Mouse (Mus musculus) E14TG2a.4 (cell line): ENCODE results near the gene Vps8.

Experiments used
- H3K27me3 ChIP-seq: 2 replicates; pipeline ENCODE4 v1.6.1; 2014; ENCODE audit warnings: low read length, control low read depth; ENCODE audit not compliant: insufficient read depth
- H3K36me3 ChIP-seq: 2 replicates; pipeline ENCODE4 v1.6.1; 2014; ENCODE audit warnings: low read length, control low read depth; ENCODE audit not compliant: insufficient read depth
- H3K4me1 ChIP-seq: replicated peaks from 2 replicates; pipeline ENCODE4 v1.6.1; 2014; ENCODE audit warnings: low read depth, low read length, control low read depth
- H3K4me3 ChIP-seq: replicated peaks from 2 replicates; pipeline ENCODE4 v1.5.1; 2014; ENCODE audit warnings: mild to moderate bottlenecking, low read length
- H3K9me3 ChIP-seq: 2 replicates; pipeline ENCODE4 v1.6.1; 2014; ENCODE audit warnings: low read length, control low read depth
- CTCF ChIP-seq: conservative IDR thresholded peaks from 2 replicates; pipeline ENCODE4 v1.5.1; 2014; ENCODE audit warnings: low read length
- NANOG ChIP-seq: IDR thresholded peaks from 2 replicates; pipeline ENCODE4 v1.6.1; 2014; ENCODE audit warnings: borderline replicate concordance, low read length, mixed read lengths
- POU5F1 ChIP-seq: IDR thresholded peaks from 2 replicates; pipeline ENCODE4 v1.6.1; 2014; ENCODE audit warnings: low read length, borderline replicate concordance

Gene Vps8

GRCm38 (mm10) chr16:21553506-21553905 lies 130.6 kb downstream of the Vps8 start:
- Histone ChIP-seq H3K4me1 (no peaks in the 10 kb centered on the region), H3K9me3 (no peaks in the 10 kb centered on the region), H3K4me3 (no peak overlapping the region), H3K36me3 (no peaks in the 10 kb centered on the region; the same call in 1 of the 2 replicates), H3K27me3 (no peaks in the 10 kb centered on the region)
- TF ChIP-seq CTCF = no peak
- TF ChIP-seq NANOG = no peak
- TF ChIP-seq POU5F1 = no peak

GRCm38 (mm10) chr16:21562625-21563300 lies 139.8 kb downstream of the Vps8 start:
- no peak overlapping the region for H3K4me3 ChIP-seq
- H3K9me3 ChIP-seq = no peaks in the 10 kb centered on the region
- TF ChIP-seq CTCF (no peak), POU5F1 (no peak), NANOG (no peak)
- H3K27me3 ChIP-seq = no peaks in the 10 kb centered on the region
- no peaks in the 10 kb centered on the region for H3K4me1 ChIP-seq
- peaks cover 9% of the 10 kb centered on the region; the same call in 1 of the 2 replicates for H3K36me3 ChIP-seq

GRCm38 (mm10) chr16:21563322-21563721 lies 140.4 kb downstream of the Vps8 start:
- Histone ChIP-seq H3K9me3 (no peaks in the 10 kb centered on the region), H3K36me3 (peaks cover 14% of the 10 kb centered on the region; the same call in 1 of the 2 replicates)
- no peak for TF ChIP-seq POU5F1

GRCm38 (mm10) chr16:21567093-21567492 lies 144.2 kb downstream of the Vps8 start:
- H3K4me1 ChIP-seq = no peaks in the 10 kb centered on the region
- no peaks in the 10 kb centered on the region for H3K27me3 ChIP-seq
- 0 out of 2 replicates have a peak, but pooled peaks cover 5% of the 10 kb centered on the region for H3K36me3 ChIP-seq

More at GRCm38 (mm10) chr16:21563322-21563721, 140.4 kb downstream of the Vps8 start:
- no peaks in the 10 kb centered on the region for H3K27me3 ChIP-seq
- H3K4me1 ChIP-seq = no peaks in the 10 kb centered on the region
- no peak overlapping the region for H3K4me3 ChIP-seq

GRCm38 (mm10) chr16:21569952-21570351 lies 147.0 kb downstream of the Vps8 start:
- TF ChIP-seq CTCF (no peak), POU5F1 (no peak), NANOG (no peak)
- no peaks in the 10 kb centered on the region for H3K9me3 ChIP-seq
- no peak overlapping the region for H3K4me3 ChIP-seq
- no peaks in the 10 kb centered on the region for H3K4me1 ChIP-seq
- H3K36me3 ChIP-seq = 0 out of 2 replicates have a peak, but pooled peaks cover 5% of the 10 kb centered on the region
- H3K27me3 ChIP-seq = no peaks in the 10 kb centered on the region

More at GRCm38 (mm10) chr16:21567093-21567492, 144.2 kb downstream of the Vps8 start:
- H3K9me3 ChIP-seq = no peaks in the 10 kb centered on the region
- no peak for TF ChIP-seq CTCF
- no peak overlapping the region for H3K4me3 ChIP-seq

- H3K9me3 ChIP-seq = no peaks in the 10 kb centered on the region
- H3K4me3 ChIP-seq = no peak overlapping the region
- H3K4me1 ChIP-seq = no peaks in the 10 kb centered on the region
- TF ChIP-seq CTCF = no peak
- no peak for TF ChIP-seq POU5F1
- TF ChIP-seq NANOG = no peak
- H3K36me3 ChIP-seq = 0 out of 2 replicates have a peak, but pooled peaks cover 5% of the 10 kb centered on the region
- H3K27me3 ChIP-seq = no peaks in the 10 kb centered on the region
Measured at GRCm38 (mm10) chr16:21570786-21571185, 147.9 kb downstream of the Vps8 start.

- TF ChIP-seq NANOG (no peak), POU5F1 (no peak), CTCF (no peak)
- H3K9me3 ChIP-seq = no peaks in the 10 kb centered on the region
- no peaks in the 10 kb centered on the region; the same call in 1 of the 2 replicates for H3K4me1 ChIP-seq
- no peaks in the 10 kb centered on the region for H3K27me3 ChIP-seq
- no peak overlapping the region for H3K4me3 ChIP-seq
- no peaks in the 10 kb centered on the region for H3K36me3 ChIP-seq
Measured at GRCm38 (mm10) chr16:21576000-21576420, 153.1 kb downstream of the Vps8 start.

- H3K4me3 ChIP-seq = no peak overlapping the region
- no peaks in the 10 kb centered on the region for H3K4me1 ChIP-seq
- TF ChIP-seq POU5F1 (no peak), NANOG (no peak), CTCF (no peak)
- no peaks in the 10 kb centered on the region for H3K36me3 ChIP-seq
- H3K9me3 ChIP-seq = no peaks in the 10 kb centered on the region
- H3K27me3 ChIP-seq = no peaks in the 10 kb centered on the region
Measured at GRCm38 (mm10) chr16:21589110-21589509, 166.2 kb downstream of the Vps8 start.

GRCm38 (mm10) chr16:21590806-21591205 lies 167.9 kb downstream of the Vps8 start:
- H3K9me3 ChIP-seq = no peaks in the 10 kb centered on the region
- H3K27me3 ChIP-seq = no peaks in the 10 kb centered on the region
- no peak for TF ChIP-seq NANOG
- TF ChIP-seq CTCF = no peak
- TF ChIP-seq POU5F1 = no peak
- H3K36me3 ChIP-seq = no peaks in the 10 kb centered on the region
- no peaks in the 10 kb centered on the region for H3K4me1 ChIP-seq
- no peak overlapping the region for H3K4me3 ChIP-seq
